Mouse (Mus musculus) forebrain, embryonic 11.5 days (tissue): Measurements from ENCODE around the gene Kcnh4. TPM values are rescaled to one million over a fixed set of nuclear protein-coding genes. Genes with fewer than 3 reads are reported as not detected.
A peak's percentile ranks its signal among the peaks of the same experiment; 100 is the strongest.

Experiments
- ATAC-seq: fragments of 200-750 bp; cut with Nextera tagmentation; replicated peaks from 2 replicates; pipeline ENCODE4 v1.8.0; 2017; ENCODE audit warnings: moderate TSS enrichment; ENCODE audit not compliant: low FRiP score
- DNase-seq: peaks from one replicate; pipeline ENCODE4 v3.0.0-alpha.2; 2017; ENCODE audit warnings: low spot score
- H3K27ac ChIP-seq: fragments of 300-500 bp; sonication (generic); 2 replicates; pipeline ENCODE4 v1.5.1; 2014; ENCODE audit warnings: low read depth, low read length
- H3K27me3 ChIP-seq: fragments of 300-500 bp; sonication (generic); 2 replicates; pipeline ENCODE4 v1.6.1; 2014; ENCODE audit warnings: mild to moderate bottlenecking, low read length, mixed read lengths; ENCODE audit not compliant: control insufficient read depth, insufficient read depth
- H3K36me3 ChIP-seq: fragments of 300-500 bp; sonication (generic); 2 replicates; pipeline ENCODE4 v1.6.1; 2014; ENCODE audit warnings: mild to moderate bottlenecking, low read length, moderate library complexity, mixed read lengths; ENCODE audit not compliant: control insufficient read depth, insufficient read depth
- H3K4me1 ChIP-seq: fragments of 300-500 bp; sonication (generic); replicated peaks from 2 replicates; pipeline ENCODE4 v1.6.1; 2014; ENCODE audit warnings: low read length, mixed read lengths; ENCODE audit not compliant: control insufficient read depth, insufficient read depth
- H3K4me2 ChIP-seq: fragments of 300-500 bp; sonication (generic); 2 replicates; pipeline ENCODE4 v1.6.1; 2014; ENCODE audit warnings: low read depth, mild to moderate bottlenecking, low read length, moderate library complexity, mixed read lengths; ENCODE audit not compliant: severe bottlenecking
- H3K4me3 ChIP-seq: fragments of 300-500 bp; sonication (generic); 2 replicates; pipeline ENCODE4 v1.5.1; 2014; ENCODE audit warnings: low read depth, low read length
- H3K9ac ChIP-seq: fragments of 300-500 bp; sonication (generic); 2 replicates; pipeline ENCODE4 v1.6.1; 2014; ENCODE audit warnings: low read length
- H3K9me3 ChIP-seq: fragments of 300-500 bp; sonication (generic); 2 replicates; pipeline ENCODE4 v1.6.1; 2016; ENCODE audit warnings: low read length, mixed read lengths; ENCODE audit not compliant: control insufficient read depth
- WGBS: fragments of 180-500 bp; shearing (Covaris S2); extraction: QIAGEN DNeasy Blood & Tissue Kit; methylation state at CpG from one replicate; pipeline ENCODE4 v1.1.7; 2014; 5-methylcytosine and 5-hydroxymethylcytosine counted together
- polyA plus RNA-seq: library from polyadenylated mRNA; unstranded; fragments of >200 nt; fragmentation: Nextera tagmentation; extraction: Ambion mirVana; gene quantifications from 2 replicates; pipeline ENCODE4 v1.2.1, GENCODE M21; 2014

The Kcnh4 gene
- polyA plus RNA-seq, 1 experiment from 2014 or later: 2.7 TPM

DNA sequence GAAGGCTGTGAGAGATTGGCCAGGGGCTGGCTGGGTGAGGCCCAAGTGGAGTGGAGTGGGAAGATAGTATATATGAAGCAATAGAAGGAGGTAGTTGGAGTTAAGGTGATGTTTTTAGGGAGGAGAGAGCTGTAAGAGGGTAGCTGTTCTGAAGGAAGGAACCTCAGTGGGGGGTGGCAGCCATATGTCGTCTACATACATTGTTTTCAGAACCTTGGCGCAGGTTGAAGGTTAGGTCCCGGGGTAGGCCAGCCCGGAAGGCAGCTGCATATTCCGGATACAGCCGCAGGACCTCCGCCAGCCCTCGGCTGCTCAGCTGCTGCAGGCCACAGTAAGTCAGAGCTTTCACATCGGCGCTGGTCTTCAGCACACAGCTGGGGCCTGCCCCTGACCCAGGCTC is 13.2 kb downstream of the Kcnh4 start:
- 90% methylated on average over 10 of the region's 10 CpGs for WGBS
- Histone ChIP-seq H3K9ac (no peak overlapping the region), H3K36me3 (no peaks in the 10 kb centered on the region), H3K9me3 (no peaks in the 10 kb centered on the region), H3K27ac (no peak overlapping the region), H3K4me2 (no peak overlapping the region), H3K4me3 (no peak overlapping the region), H3K4me1 (no peaks in the 10 kb centered on the region), H3K27me3 (no peaks in the 10 kb centered on the region)
- ATAC-seq (no peak), DNase-seq (no peak)

- no peaks in the 10 kb centered on the region for H3K36me3 ChIP-seq
- H3K9ac ChIP-seq: no peak overlapping the region
- no peak overlapping the region for H3K4me2 ChIP-seq
- no peak for ATAC-seq
- H3K9me3 ChIP-seq: no peaks in the 10 kb centered on the region
- DNase-seq: peak; percentile 70
- no peak overlapping the region for H3K27ac ChIP-seq
- no peak overlapping the region for H3K4me3 ChIP-seq
- H3K27me3 ChIP-seq: no peaks in the 10 kb centered on the region
- H3K4me1 ChIP-seq: no peaks in the 10 kb centered on the region
- 14% methylated on average over 6 of the region's 6 CpGs for WGBS
Observed at GRCm38 (mm10) chr11:100745085-100745484, 14.7 kb downstream of the Kcnh4 start.

DNA sequence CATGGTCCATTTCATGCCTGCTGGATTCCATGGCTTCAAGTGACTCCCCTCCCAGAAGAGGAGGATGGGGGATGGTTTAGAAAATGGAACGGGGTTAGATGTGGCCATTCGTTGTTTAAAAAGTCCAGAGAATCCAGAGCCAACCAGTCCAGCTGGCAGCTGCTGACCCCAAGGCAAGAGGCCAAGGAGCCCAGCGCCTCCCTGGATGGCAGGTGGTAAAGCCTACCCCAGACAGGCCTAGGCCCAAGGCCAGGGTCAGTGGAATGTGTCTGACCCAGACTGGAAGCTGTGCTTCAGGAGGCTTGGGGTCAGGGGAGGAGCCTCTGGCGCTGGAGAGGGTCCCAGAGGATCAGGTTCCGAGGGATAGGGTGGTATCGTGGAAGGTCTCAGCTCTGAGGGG is 18.4 kb downstream of the Kcnh4 start:
- Histone ChIP-seq H3K27ac (no peak overlapping the region), H3K9ac (no peak overlapping the region), H3K36me3 (no peaks in the 10 kb centered on the region), H3K4me1 (no peaks in the 10 kb centered on the region; the same call in 1 of the 2 replicates), H3K4me3 (no peak overlapping the region), H3K4me2 (no peak overlapping the region), H3K9me3 (no peaks in the 10 kb centered on the region), H3K27me3 (no peaks in the 10 kb centered on the region)
- 76% methylated on average over 6 of the region's 6 CpGs for WGBS
- ATAC-seq: no peak
- DNase-seq: no peak

DNA sequence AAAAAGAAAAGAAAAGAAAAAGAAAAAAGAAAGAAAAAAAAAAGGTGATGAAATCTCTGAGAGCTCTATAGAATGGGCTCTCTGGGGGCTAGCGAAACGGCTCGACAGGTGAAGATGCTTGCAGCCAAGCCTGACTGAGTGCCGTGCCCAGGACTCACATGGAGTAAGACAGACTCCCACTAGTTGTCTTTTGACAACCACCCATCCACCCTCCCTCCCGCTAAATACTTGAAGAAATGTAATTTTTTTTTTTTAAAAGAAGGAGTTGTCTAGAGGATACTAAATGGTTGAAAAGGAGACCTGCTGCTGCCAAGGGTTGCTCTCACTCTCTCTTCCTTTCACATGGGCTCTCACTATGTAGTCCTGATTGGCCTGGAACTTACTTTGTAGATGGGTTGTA is 21.0 kb downstream of the Kcnh4 start:
- Histone ChIP-seq H3K4me2 (peak overlapping the region; percentile 51), H3K36me3 (no peaks in the 10 kb centered on the region), H3K9me3 (no peaks in the 10 kb centered on the region), H3K9ac (peak overlapping the region; percentile 84; the same call in 1 of the 2 replicates), H3K4me3 (peak overlapping the region; percentile 98), H3K27me3 (no peaks in the 10 kb centered on the region), H3K4me1 (no peaks in the 10 kb centered on the region; the same call in 1 of the 2 replicates), H3K27ac (no peak overlapping the region)
- 22% methylated on average over 5 of the region's 5 CpGs for WGBS
- DNase-seq (no peak), ATAC-seq (no peak)

DNA sequence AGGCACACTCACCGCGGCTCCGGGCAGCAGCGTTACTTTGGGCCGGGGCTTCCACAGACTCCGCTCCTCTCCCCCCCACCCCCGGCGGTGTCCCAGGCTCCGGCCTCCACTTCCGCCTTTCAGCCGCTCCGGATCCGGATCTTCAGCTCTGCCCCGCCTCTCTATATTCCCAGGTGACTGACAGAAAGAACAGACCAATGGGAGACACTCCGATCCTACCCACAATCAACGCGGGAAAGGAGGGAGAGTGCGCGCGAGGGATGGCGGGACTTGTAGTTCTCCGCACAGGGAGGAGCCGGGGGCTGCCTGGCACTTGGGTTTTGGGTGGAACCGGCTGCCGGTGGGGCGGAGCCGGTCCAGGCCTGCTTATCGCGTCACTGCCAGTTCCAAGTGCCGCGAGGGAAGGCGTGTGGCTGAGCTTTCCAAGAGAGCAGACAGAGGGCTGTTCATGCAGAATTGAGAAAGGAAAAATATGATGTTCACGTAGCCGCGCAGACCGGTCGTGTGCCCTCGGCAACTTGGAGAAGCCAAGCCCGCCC is 21.6 kb downstream of the Kcnh4 start, which contains the start of gene Rab5c:
Gene Rab5c (minus strand): TSS at position 150 of the 539 bp plus-strand sequence.
- H3K27me3 ChIP-seq: no peaks in the 10 kb centered on the region
- H3K4me2 ChIP-seq: peak within 1 kb of the TSS; percentile 90
- no peaks in the 10 kb centered on the region for H3K36me3 ChIP-seq
- no peaks in the 10 kb centered on the region; the same call in 1 of the 2 replicates for H3K4me1 ChIP-seq
- H3K4me3 ChIP-seq: peak within 1 kb of the TSS; percentile 98
- peak; percentile 99 for DNase-seq
- H3K9me3 ChIP-seq: no peaks in the 10 kb centered on the region
- under 1% methylated on average over 39 of the region's 39 CpGs for WGBS
- peak within 1 kb of the TSS; percentile 84 for H3K9ac ChIP-seq
- peak; percentile 99 for ATAC-seq
- no peak within 1 kb of the TSS for H3K27ac ChIP-seq

- no peak overlapping the region for H3K27ac ChIP-seq
- peak overlapping the region; percentile 84 for H3K9ac ChIP-seq
- DNase-seq (no peak), ATAC-seq (no peak)
- no peaks in the 10 kb centered on the region for H3K9me3 ChIP-seq
- no peaks in the 10 kb centered on the region; the same call in 1 of the 2 replicates for H3K4me1 ChIP-seq
- no peaks in the 10 kb centered on the region for H3K27me3 ChIP-seq
- H3K4me2 ChIP-seq: peak overlapping the region; percentile 90
- WGBS: 3% methylated on average over 13 of the region's 13 CpGs
- H3K4me3 ChIP-seq: peak overlapping the region; percentile 98
- H3K36me3 ChIP-seq: no peaks in the 10 kb centered on the region
Observed at GRCm38 (mm10) chr11:100737105-100737733, 22.5 kb downstream of the Kcnh4 start.

DNA sequence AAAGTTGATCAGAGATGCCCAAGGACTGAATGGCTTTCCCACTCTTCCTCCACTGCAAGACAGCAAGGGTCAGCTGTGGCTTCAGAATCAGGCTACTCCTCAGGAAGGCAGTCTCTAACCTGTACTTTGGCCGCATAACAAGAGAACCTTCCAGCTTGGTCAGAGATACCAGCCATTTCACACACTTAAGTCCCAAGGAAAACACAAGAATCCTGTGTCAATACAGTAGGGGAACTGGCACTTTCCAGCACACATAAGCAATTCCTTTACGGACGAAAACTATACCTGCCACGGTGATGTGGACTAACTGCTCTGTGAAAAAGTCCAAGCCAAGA is 23.0 kb downstream of the Kcnh4 start:
- H3K4me3 ChIP-seq: no peak overlapping the region
- no peak overlapping the region; the same call in 1 of the 2 replicates for H3K9ac ChIP-seq
- WGBS: 89% methylated on average over 4 of the region's 4 CpGs

GRCm38 (mm10) chr11:100735954-100736745 is 23.6 kb downstream of the Kcnh4 start:
- H3K4me3 ChIP-seq: no peak overlapping the region
- 84% methylated on average over 14 of the region's 14 CpGs for WGBS
- H3K27me3 ChIP-seq: no peaks in the 10 kb centered on the region
- H3K36me3 ChIP-seq: no peaks in the 10 kb centered on the region
- ATAC-seq: no peak
- H3K27ac ChIP-seq: no peak overlapping the region
- no peak overlapping the region for H3K9ac ChIP-seq
- H3K4me2 ChIP-seq: no peak overlapping the region
- no peaks in the 10 kb centered on the region for H3K9me3 ChIP-seq
- DNase-seq: no peak
- H3K4me1 ChIP-seq: no peaks in the 10 kb centered on the region; the same call in 1 of the 2 replicates

More for the DNA sequence above, 23.0 kb downstream of the Kcnh4 start:
- H3K36me3 ChIP-seq: no peaks in the 10 kb centered on the region
- H3K4me2 ChIP-seq: peak overlapping the region; percentile 90; the same call in 1 of the 2 replicates
- H3K27me3 ChIP-seq: no peaks in the 10 kb centered on the region
- ATAC-seq (no peak), DNase-seq (no peak)
- no peak overlapping the region for H3K27ac ChIP-seq
- H3K9me3 ChIP-seq: no peaks in the 10 kb centered on the region
- H3K4me1 ChIP-seq: no peaks in the 10 kb centered on the region; the same call in 1 of the 2 replicates
